Mouse (Mus musculus) gastrocnemius, postnatal 14 days (tissue): ENCODE data around the gene C1ql4. TPM values are rescaled to one million over a fixed set of nuclear protein-coding genes. Genes with fewer than 3 reads are reported as not detected.

ENCODE experiments used
- DNase-seq: peaks from one replicate; pipeline ENCODE4 v3.0.0; 2021; ENCODE audit warnings: mixed read lengths
- intact Hi-C: fragments of 180-260 bp; cut with DNase I; formaldehyde crosslinking; loops from one replicate; pipeline ENCODE4 v1.15.1; 2025; ENCODE audit warnings: low total_unique reads
- microRNA-seq, 2 experiments: library from miRNA; unstranded; fragments of <30 nt; microRNA quantifications; one replicate each; pipeline ENCODE4 v1.2.0; 2021
- total RNA-seq, 2 experiments: library from RNA; stranded (reverse); gene quantifications; 2 replicates each; pipeline ENCODE4 v1.2.3; 2021

The C1ql4 gene
- total RNA-seq, 2 experiments from 2014 or later, result not detected

- no peak for DNase-seq
- intact Hi-C loops, result no loop called here
Observed at GRCm38 (mm10) chr15:99039996-99040919, 47.4 kb downstream of the C1ql4 start.

- no peak for DNase-seq
- intact Hi-C loops, result no loop called here
Observed at GRCm38 (mm10) chr15:99039306-99039705, 48.3 kb downstream of the C1ql4 start.

- no peak for DNase-seq
- intact Hi-C loops, result no loop called here
Observed at GRCm38 (mm10) chr15:99038797-99039196, 48.8 kb downstream of the C1ql4 start.

- DNase-seq, result no peak
- intact Hi-C loops, result no loop called here
Observed at GRCm38 (mm10) chr15:99038025-99038424, 49.6 kb downstream of the C1ql4 start.

- no peak for DNase-seq
- intact Hi-C loops, result no loop called here
Observed at GRCm38 (mm10) chr15:99036249-99036905, 51.2 kb downstream of the C1ql4 start.

- intact Hi-C loops, result no loop called here
- DNase-seq, result no peak
Observed at GRCm38 (mm10) chr15:99035431-99035830, 52.2 kb downstream of the C1ql4 start.

Small RNA genes lying within 50 kb of the gene (microRNA-seq; reads per million reads assigned to microRNA genes)
- gene Mir6960, result 0 to 0.32 reads per million in 2 experiments

Other genes with a start within 250 kb of the C1ql4 start
- gene Kmt2d, start 216.6 kb downstream of the C1ql4 start, total RNA-seq, result 10 to 100 TPM; 40.2 to 40.8 TPM
- 1 to 10 TPM; 1.1 to 2.0 TPM for gene Rhebl1, start 193.3 kb downstream of the C1ql4 start, total RNA-seq
- 1 to 10 TPM in 1 of 2 experiments, under 1 TPM in 1; 0.97 to 4.1 TPM for gene Dhh, start 189.3 kb downstream of the C1ql4 start, total RNA-seq
- gene Lmbr1l, start 169.6 kb downstream of the C1ql4 start, total RNA-seq, result 10 to 100 TPM in 1 of 2 experiments, 1 to 10 TPM in 1; 4.4 to 11.3 TPM
- gene Tuba1b, start 153.3 kb downstream of the C1ql4 start, total RNA-seq, result 10 to 100 TPM; 64.0 to 93.6 TPM
- gene Gm49450, start 134.3 kb downstream of the C1ql4 start, total RNA-seq, result not detected
- gene Tuba1a, start 134.1 kb downstream of the C1ql4 start, total RNA-seq, result 100 to 1,000 TPM in 1 of 2 experiments, 10 to 100 TPM in 1; 58.7 to 109 TPM
- gene Tuba1c, start 57.9 kb downstream of the C1ql4 start, total RNA-seq, result 10 to 100 TPM; 14.3 to 21.0 TPM
- gene Prph, start 32.6 kb downstream of the C1ql4 start, total RNA-seq, result 1 to 10 TPM; 1.2 to 1.4 TPM
- 1 to 10 TPM; 1.4 to 1.8 TPM for gene Troap, start 13.2 kb downstream of the C1ql4 start, total RNA-seq
- gene Dnajc22, start 5.4 kb upstream of the C1ql4 start, total RNA-seq, result under 1 TPM in 1 of 2 experiments, not detected in 1; 0.12 TPM
- 1 to 10 TPM; 7.1 to 8.7 TPM for gene Spats2, start 38.1 kb upstream of the C1ql4 start, total RNA-seq
- not detected for gene Kcnh3, start 137.0 kb upstream of the C1ql4 start, total RNA-seq
- gene Mcrs1, start 164.1 kb upstream of the C1ql4 start, total RNA-seq, result 10 to 100 TPM; 34.4 to 37.2 TPM
- 10 to 100 TPM; 18.4 to 20.8 TPM for gene Prpf40b, start 207.3 kb upstream of the C1ql4 start, total RNA-seq
- not detected for gene Fam186b, start 208.1 kb upstream of the C1ql4 start, total RNA-seq